Mouse (Mus musculus) right cerebral cortex, adult 2 months (tissue): ENCODE measurements around the gene Carmil3.

Source experiments
- DNase-seq, 2 experiments: peaks; one replicate each; pipeline ENCODE4 v3.0.0; 2021 to 2022; ENCODE audit warnings: low spot score in 2 of 2

Carmil3 gene

GRCm38 (mm10) chr14:55542268-55542667 is 51.8 kb downstream of the Carmil3 start:
- DNase-seq = no peak

DNA sequence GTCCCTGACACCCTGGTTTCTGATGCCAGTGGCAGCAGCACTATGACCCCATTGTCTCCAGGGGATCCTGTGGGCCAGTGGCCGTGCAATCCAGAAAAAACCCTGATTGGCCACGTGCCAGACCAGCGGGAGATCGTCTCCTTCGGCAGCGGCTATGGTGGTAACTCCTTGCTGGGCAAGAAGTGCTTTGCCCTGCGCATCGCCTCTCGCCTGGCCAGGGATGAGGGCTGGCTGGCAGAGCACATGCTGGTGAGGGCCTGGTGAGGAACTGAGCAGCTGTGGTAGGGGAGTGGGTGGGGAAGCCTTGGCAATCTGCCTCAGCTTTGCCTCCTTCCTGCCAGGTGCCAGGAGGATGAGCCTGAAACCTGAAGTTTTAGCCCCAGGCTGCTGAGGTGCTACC is 53.9 kb downstream of the Carmil3 start:
- DNase-seq = no peak

DNA sequence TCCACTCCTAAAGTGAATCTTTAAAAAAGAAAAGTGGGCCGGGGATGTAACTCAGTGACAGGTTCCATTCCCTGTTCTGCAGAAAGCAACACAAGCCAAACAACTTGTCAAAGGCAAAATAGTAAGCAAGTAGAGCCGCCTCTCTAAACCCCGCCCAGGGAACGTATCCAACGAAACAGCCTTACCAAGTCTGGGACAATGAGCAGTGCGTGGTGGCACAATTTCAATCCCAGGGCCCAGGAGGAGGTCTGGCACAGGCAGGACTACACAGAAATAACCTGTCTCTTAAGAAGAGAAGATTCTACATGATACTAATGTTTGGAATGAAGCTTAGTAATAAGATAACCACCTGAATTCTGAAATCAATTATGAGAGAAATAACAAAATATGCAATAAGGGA is 59.7 kb downstream of the Carmil3 start:
- no peak for DNase-seq

GRCm38 (mm10) chr14:55551347-55551746 is 60.9 kb downstream of the Carmil3 start:
- no peak for DNase-seq

DNA sequence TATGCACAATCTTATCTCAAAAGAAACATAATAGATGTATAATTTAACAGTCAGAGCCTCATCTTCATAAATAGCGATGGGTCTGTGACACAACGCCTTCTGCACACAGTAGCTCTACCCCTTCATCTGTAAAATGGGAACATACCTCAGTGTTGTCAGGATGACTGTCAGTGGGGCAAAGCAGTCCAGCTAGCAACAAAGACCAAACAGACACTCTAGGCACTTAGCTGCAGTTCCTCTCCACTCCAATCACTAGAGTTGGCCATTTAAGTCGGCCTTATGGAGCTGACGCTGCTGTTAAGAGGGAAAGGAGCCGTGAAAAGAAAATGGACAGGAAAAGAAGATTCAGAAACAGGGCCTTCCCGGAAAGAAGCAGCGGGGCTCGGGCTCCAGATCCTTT is 61.3 kb downstream of the Carmil3 start:
- DNase-seq = no peak

DNA sequence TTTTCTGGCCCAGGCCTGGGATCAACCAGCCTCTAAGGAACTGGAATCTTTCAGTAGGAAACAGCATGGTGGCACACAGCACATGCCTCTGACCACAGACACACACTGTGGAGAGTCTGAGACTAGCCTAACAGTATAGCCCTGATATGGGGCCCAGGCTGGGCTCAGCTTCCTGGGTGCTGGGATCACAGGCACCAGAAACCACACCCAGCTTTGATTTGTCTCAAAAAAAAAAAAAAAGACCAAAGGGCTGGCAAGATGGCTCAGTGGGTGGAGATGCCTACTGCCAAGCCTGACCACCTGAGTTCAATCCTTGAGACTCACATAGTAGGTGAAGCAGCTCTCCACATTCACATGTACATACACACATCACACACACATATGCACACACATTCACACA is 64.2 kb downstream of the Carmil3 start:
- no peak for DNase-seq

DNA sequence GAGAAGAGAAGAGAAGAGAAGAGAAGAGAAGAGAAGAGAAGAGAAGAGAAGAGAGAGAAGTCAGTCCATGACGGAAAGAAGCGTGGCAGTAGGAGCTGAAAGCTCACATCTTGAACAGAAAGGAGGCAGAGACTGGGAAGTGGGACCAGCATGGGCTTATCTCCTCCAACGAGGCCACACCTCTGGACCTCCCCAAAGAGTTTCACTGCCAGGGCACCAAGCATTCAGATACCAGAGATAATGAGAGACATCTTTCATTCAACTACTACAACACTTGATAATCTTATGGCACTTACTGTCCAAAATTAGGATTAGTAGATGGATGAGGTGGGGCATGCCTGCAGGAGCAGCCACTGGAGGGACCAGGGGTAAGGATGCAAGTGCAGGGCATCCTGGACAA is 65.3 kb downstream of the Carmil3 start:
- DNase-seq = no peak

DNA sequence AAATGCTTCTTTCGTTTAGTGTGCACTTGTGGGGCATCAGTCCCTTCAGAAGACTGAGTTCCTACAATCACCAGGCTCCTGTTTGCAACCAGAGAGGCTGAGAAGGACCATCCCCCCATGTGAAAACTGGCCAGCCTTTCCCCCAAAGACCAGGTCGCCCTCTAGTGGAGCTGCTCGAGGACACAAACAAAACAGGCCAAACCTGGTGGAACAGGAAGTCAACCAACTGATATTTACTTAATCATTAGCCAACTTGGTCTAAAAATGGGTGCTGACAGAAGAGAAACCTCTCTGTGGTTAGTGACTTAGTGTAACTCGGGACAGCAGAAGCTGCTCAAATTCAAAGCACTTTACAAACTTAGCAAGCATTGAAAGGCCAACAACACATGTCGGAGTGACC is 66.6 kb downstream of the Carmil3 start:
- DNase-seq = peak; percentile 74 to 78

DNA sequence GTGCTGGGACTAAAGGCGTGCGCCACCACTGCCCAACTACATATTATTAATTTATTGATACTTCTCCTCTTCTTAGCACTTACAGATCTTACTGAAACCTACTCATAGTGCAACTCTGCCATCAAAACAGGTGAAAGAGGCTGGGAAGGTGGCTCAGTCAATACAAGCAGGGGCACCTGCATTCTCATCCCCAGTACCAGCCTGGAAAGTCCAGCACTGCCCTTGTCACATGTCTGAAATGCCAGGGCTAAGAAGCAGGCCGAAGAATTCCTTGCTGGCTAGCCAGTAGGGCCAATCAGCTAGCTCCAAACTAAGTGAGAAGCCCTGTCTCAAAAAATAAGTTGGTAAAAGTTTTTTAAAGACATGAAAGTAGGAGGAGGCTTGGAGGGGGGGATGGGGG is 67.1 kb downstream of the Carmil3 start:
- DNase-seq = no peak
